In genomic region chr12:85175926-85176845, GRCm38 (mm10) we compare ENCODE assay signal across 9 mouse cellular contexts. TPM values are rescaled to one million over a fixed set of nuclear protein-coding genes. Genes with fewer than 3 reads are reported as not detected.
A peak's percentile ranks its signal among the peaks of the same experiment; 100 is the strongest.
DNase-seq lines count a peak whose midpoint lies in the region; ATAC-seq and TF ChIP-seq lines count a peak whose summit lies in the region.
"Had no signal": no experiment of that assay in that cellular context is flagged by ENCODE, and none has a peak within 500 bp of the region (broad histone marks: within the 10 kb centered on the region; RNA-seq: fewer than 3 reads in every experiment).

No protein-coding gene starts in this region.

- no peak for DNase-seq in lung, adult 2 months
- DNase-seq in lung, postnatal 36 days: no peak
- DNase-seq in midbrain, embryonic 10.5 days (ENCODE audit: low spot score): peak; percentile 55
- no peak for DNase-seq in spleen, postnatal 36 days (ENCODE audit: low spot score in 2 of 2)
- DNase-seq in adrenal gland, postnatal 36 days: no peak
- DNase-seq in layer of hippocampus, adult 11-12 months (ENCODE audit: low spot score): no peak

- H3K4me2 ChIP-seq in embryonic facial prominence, embryonic 12.5 days (replicated peaks): peak overlapping the region; percentile 58
- H3K4me2 ChIP-seq in hindbrain, embryonic 15.5 days: peak overlapping the region; percentile 73

- 51% methylated on average over 11 of the region's 11 CpGs for WGBS in lung, adult 2 months
- WGBS in embryonic facial prominence, embryonic 12.5 days: 5% methylated on average over 11 of the region's 11 CpGs
- 13% methylated on average over 11 of the region's 11 CpGs for WGBS in hindbrain, embryonic 15.5 days
- 8% methylated on average over 11 of the region's 11 CpGs for WGBS in midbrain, embryonic 10.5 days

- TF ChIP-seq CTCF in lung, adult 2 months (IDR thresholded peaks at IDR 0.05; ENCODE audit: insufficient read depth, low read length): no peak

- peak overlapping the region; percentile 77 for H3K27ac ChIP-seq in embryonic facial prominence, embryonic 12.5 days
- H3K27ac ChIP-seq in hindbrain, embryonic 15.5 days (replicated peaks): peak overlapping the region; percentile 57
- peak overlapping the region; percentile 50 for H3K27ac ChIP-seq in midbrain, embryonic 10.5 days (replicated peaks)
- H3K27ac ChIP-seq: liver, embryonic 14.5 days had no signal

- H3K36me3 ChIP-seq in embryonic facial prominence, embryonic 12.5 days: no peaks in the 10 kb centered on the region
- no peaks in the 10 kb centered on the region for H3K36me3 ChIP-seq in hindbrain, embryonic 15.5 days
- H3K36me3 ChIP-seq in midbrain, embryonic 10.5 days: no peaks in the 10 kb centered on the region

- peak; percentile 75 for ATAC-seq in embryonic facial prominence, embryonic 12.5 days (ENCODE audit: insufficient number of reproducible peaks, insufficient read depth, low FRiP score, low TSS enrichment)
- peak; percentile 80 for ATAC-seq in hindbrain, embryonic 15.5 days (ENCODE audit: low FRiP score, low read depth)

- no peak for TF ChIP-seq POLR2A in lung, adult 2 months (IDR thresholded peaks at IDR 0.05; ENCODE audit: borderline replicate concordance, extremely low read depth, low read depth, low read length)

- no peaks in the 10 kb centered on the region for H3K9me3 ChIP-seq in embryonic facial prominence, embryonic 12.5 days
- H3K9me3 ChIP-seq in hindbrain, embryonic 15.5 days: no peaks in the 10 kb centered on the region
- no peaks in the 10 kb centered on the region for H3K9me3 ChIP-seq in midbrain, embryonic 10.5 days (replicated peaks)

- H3K9ac ChIP-seq in embryonic facial prominence, embryonic 12.5 days: peak overlapping the region; percentile 53
- H3K9ac ChIP-seq in hindbrain, embryonic 15.5 days: no peak overlapping the region
- H3K9ac ChIP-seq: liver, embryonic 14.5 days had no signal

- H3K27me3 ChIP-seq in embryonic facial prominence, embryonic 12.5 days: peaks cover 31% of the 10 kb centered on the region
- H3K27me3 ChIP-seq in hindbrain, embryonic 15.5 days: peaks cover 12% of the 10 kb centered on the region; the same call in 1 of the 2 replicates
- peaks cover 74% of the 10 kb centered on the region for H3K27me3 ChIP-seq in midbrain, embryonic 10.5 days (ENCODE audit: low read depth, poor library complexity, severe bottlenecking)

- H3K4me3 ChIP-seq in lung, adult 2 months (replicated peaks; ENCODE audit: extremely low read depth, low read depth, low read length): peak overlapping the region; percentile 34
- H3K4me3 ChIP-seq in embryonic facial prominence, embryonic 12.5 days: peak overlapping the region; percentile 37
- H3K4me3 ChIP-seq in hindbrain, embryonic 15.5 days: peak overlapping the region; percentile 34
- peak overlapping the region; percentile 51 for H3K4me3 ChIP-seq in midbrain, embryonic 10.5 days

- H3K4me1 ChIP-seq in lung, adult 2 months (ENCODE audit: control insufficient read depth, insufficient read depth, low read length): peaks cover 6% of the 10 kb centered on the region; the same call in 1 of the 2 replicates
- peaks cover 39% of the 10 kb centered on the region for H3K4me1 ChIP-seq in embryonic facial prominence, embryonic 12.5 days
- peaks cover 35% of the 10 kb centered on the region for H3K4me1 ChIP-seq in hindbrain, embryonic 15.5 days (replicated peaks)
- peaks cover 47% of the 10 kb centered on the region for H3K4me1 ChIP-seq in midbrain, embryonic 10.5 days

RNA-seq across cellular contexts. Expression of gene Pgf, which starts 1.4 kb away (rescaled TPM):
- polyA plus RNA-seq in lung, adult 2 months (2012; rRNA removed): 3.0 and 3.6 TPM in 2 replicates
- polyA plus RNA-seq in embryonic facial prominence, embryonic 12.5 days (2016; fragmentation: Nextera tagmentation; extraction: Ambion mirVana): 15.4 and 19.1 TPM in 2 replicates
- 8.7 and 8.9 TPM in 2 replicates for polyA plus RNA-seq in hindbrain, embryonic 15.5 days (2015; fragmentation: Nextera tagmentation; extraction: Ambion mirVana)
- 2.9 and 3.9 TPM in 2 replicates for polyA plus RNA-seq in midbrain, embryonic 10.5 days (2016; fragmentation: Nextera tagmentation; extraction: Ambion mirVana)
- 1 to 10 TPM in 1 of 2 experiments, under 1 TPM in 1; 0.43 to 2.1 TPM for total RNA-seq in adrenal gland, postnatal 36 days (2021)

RNA-seq across cellular contexts. Expression of gene Rps6kl1, which starts 25.1 kb away (rescaled TPM):
- polyA plus RNA-seq in lung, adult 2 months (2012; rRNA removed): 1.1 and 1.4 TPM in 2 replicates
- polyA plus RNA-seq in embryonic facial prominence, embryonic 12.5 days (2016; fragmentation: Nextera tagmentation; extraction: Ambion mirVana): 1.7 and 2.2 TPM in 2 replicates
- polyA plus RNA-seq in hindbrain, embryonic 15.5 days (2015; fragmentation: Nextera tagmentation; extraction: Ambion mirVana): 32.9 and 35.7 TPM in 2 replicates
- 1.7 and 2.6 TPM in 2 replicates for polyA plus RNA-seq in midbrain, embryonic 10.5 days (2016; fragmentation: Nextera tagmentation; extraction: Ambion mirVana)
- total RNA-seq in adrenal gland, postnatal 36 days (2021): under 1 TPM; 0.46 to 0.50 TPM

RNA-seq across cellular contexts. Expression of gene Eif2b2, which starts 43.1 kb away (rescaled TPM):
- polyA plus RNA-seq in lung, adult 2 months (2012; rRNA removed): 92.1 and 92.6 TPM in 2 replicates
- polyA plus RNA-seq in embryonic facial prominence, embryonic 12.5 days (2016; fragmentation: Nextera tagmentation; extraction: Ambion mirVana): 79.0 and 88.2 TPM in 2 replicates
- 75.1 and 79.6 TPM in 2 replicates for polyA plus RNA-seq in hindbrain, embryonic 15.5 days (2015; fragmentation: Nextera tagmentation; extraction: Ambion mirVana)
- 120 and 121 TPM in 2 replicates for polyA plus RNA-seq in midbrain, embryonic 10.5 days (2016; fragmentation: Nextera tagmentation; extraction: Ambion mirVana)
- total RNA-seq in adrenal gland, postnatal 36 days (2021): 10 to 100 TPM; 82.1 to 85.3 TPM
